Mouse (Mus musculus) natural killer cell, adult 2 months (primary cell): Measurements from ENCODE around the gene Fanca.
A peak's percentile ranks its signal among the peaks of the same experiment; 100 is the strongest.

ENCODE experiments used
- DNase-seq, 2 experiments: peaks; one replicate each; pipeline ENCODE4 v3.0.0; 2022; ENCODE audit warnings: low spot score in 2 of 2

The Fanca gene

DNA sequence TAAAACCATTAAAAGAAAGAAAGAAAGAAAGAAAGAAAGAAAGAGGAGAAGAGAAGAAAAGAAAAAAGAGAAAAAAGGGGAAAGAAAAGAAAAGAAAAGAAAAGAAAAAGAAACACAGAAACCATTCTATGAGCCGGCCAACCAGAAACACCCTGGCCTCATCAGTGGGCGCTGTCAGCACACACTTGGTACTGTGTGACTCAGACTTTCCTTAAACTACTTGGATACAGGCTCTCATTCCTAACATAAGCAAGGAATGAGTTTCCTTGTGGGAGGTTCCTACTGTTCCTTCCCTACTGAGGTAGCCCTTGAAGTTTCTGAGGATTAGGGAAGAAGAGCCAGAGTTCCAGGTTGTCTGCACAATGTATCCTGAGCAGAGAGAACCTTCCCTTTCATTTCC is 12.9 kb upstream of the Fanca start:
- no peak for DNase-seq

DNA sequence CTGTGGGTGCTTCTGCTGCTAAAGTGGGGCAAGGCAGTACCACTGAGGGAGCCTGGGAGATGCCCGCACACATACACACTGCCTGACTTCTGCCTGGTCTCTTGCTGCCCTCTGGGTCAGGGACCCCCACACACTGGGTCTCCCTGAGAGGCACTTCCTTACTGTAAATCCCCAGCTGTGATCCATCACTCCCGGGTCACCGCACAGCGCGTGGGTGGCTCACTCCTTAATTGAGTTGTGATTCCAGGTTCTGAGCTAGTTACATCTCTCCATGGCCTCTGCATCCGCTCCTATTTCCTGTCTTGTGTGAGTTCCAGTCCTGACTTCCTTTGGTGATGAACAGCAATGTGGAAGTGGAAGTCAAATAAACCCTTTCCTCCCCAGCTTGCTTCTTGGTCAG is 12.3 kb upstream of the Fanca start:
- no peak for DNase-seq

DNA sequence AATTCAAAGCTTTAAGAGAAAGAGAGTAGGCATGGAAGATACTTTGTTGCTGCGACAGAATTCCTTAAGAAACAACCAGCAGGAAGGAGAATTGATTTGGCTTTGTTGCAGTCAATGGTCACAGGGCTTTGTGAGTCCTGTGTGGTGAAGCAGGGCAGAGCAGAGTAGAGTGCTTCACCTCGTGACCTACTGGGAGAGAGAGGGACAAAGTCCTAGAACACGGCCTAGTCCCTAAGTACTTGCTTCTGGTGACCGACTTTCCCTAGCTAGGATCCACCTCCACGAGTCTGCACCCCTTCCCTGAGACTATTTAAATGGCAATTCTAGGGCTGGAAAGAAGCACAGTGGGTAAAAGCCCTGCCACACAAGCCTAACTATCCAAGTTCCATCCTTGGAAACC is 11.6 kb upstream of the Fanca start:
- DNase-seq: no peak

DNA sequence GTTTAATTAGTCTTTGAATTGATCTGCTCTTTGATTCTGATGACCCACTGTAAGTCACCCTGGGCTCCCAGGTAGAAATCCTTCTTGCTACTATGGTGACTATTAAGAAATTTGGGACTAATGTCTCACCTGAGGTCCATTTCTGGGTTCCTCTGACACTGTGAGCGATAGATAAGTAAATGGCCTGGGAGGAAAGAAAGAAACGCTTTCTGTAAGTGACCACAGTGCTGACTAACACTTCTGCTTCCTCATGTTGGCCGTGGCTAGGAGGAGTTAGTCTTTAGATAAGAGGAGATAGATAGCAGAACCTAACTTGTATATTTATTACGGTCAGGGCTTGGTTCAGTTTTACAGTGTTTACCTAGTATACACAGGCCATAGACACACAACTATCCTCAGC is 11.0 kb upstream of the Fanca start:
- DNase-seq: no peak

DNA sequence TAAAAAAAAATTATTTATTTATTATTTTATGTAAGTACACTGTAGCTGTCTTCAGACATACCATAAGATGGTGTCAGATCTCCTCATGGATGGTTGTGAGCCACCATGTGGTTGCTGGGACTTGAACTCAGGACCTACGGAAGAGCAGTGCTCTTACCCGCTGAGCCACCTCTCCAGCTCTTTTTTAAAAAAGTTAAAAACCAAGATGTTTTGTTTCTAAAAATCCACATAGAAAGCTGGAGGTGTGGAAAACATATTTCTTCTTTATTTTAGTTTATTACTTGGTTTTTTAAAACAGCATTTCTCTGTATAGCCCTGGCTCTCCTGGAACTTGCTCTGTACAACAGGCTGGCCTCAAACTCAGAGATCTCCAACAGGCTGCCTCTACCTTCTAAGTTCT is 10.2 kb upstream of the Fanca start:
- DNase-seq: no peak

DNA sequence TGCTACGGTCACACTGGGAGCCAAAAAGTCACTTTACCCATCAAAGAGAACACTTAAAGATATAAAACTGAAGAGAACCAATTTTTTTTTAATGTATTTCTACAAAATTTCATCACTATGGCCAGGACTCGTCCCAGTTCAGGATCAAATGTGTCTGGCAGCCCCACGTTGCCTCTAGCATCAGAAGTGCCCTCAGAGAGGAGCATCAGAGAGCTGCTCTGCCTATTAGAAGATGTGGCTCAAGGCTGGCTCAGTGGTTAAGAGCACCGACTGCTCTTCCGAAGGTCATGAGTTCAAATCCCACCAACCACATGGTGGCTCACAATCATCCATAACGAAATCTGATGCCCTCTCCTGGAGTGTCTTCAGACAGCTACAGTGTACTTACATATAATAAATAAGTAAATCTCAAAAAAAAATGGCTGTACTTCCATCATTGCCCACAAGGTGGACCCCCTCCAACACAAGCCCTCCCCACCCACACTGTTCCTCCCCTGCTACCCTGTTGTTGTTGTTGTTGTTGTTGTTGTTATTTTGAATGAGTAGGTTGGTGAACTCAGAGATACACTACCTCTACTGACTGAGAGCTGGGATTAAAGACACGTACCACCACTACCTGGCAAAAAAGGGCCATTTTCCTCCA is 1.3 kb upstream of the Fanca start:
- peak; percentile 54 to 68 for DNase-seq

DNA sequence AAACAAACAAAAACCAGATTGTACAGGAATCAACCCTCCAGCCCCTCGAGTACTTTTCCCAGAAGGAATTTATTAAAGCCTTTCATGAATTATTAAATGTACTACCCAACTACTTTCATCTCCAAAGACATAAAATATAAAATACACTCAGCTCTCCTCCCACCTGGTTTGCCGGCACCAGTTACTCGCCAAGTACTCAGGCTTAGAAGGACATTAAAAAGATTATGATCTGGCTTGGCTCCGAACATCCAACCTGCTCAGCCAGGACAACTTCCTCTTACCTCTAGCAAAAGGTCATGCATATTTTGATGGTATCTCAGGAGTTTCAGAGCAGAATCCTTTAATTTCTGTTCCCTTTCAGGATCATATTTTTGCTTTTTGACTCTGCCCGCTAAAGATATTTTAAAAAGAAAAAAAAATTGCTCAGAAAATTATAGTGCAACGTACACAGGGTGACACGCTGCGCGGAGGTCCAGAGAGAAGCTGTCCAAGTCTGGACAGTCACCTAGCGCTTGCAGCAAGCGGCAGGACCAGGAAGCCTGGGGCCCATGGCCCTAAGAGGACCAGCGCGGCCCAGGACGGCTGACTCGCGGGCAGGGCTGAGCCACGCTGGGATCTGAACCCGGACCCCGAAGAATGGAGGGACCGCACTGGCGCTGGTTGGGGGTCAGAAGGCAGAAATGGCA is 452 bp downstream of the Fanca start:
- no peak for DNase-seq

DNA sequence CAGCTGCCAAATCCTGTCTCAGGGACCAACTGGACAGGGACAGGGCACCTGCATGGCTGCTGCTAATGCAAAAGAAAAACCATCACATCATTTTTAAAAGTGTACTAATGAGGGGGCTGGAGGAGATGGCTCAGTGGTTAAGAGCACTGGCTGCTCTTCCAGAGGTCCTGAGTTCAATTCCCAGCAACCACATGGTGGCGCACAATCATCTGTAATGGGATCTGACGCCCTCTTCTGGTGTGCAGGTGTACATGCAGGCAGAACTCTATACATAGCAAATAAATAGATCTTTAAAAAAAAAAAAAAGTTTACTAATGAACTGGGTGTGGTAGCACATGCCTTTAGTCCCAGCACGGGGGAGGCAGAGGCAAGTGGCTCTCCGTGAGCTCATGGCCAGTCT is 9.6 kb downstream of the Fanca start:
- no peak for DNase-seq

DNA sequence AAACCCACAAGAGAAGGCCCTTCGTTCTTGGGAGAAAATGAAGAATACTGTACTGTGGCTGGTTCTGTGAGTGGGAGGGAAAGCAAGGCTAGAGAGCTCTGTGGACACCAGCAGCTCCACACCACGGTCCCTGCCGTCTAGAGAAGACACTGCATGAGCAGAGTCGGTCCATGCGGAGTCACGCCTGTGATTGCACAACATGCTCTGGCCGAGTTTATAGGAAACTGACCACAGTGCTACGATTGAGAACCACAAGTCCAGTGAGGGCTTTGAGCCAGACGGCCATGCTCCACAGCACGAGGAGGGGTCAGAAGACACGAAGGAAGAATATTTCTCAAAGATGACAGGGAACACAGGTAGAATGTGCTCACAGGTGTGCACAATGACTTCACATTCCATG is 20.1 kb downstream of the Fanca start:
- no peak for DNase-seq

DNA sequence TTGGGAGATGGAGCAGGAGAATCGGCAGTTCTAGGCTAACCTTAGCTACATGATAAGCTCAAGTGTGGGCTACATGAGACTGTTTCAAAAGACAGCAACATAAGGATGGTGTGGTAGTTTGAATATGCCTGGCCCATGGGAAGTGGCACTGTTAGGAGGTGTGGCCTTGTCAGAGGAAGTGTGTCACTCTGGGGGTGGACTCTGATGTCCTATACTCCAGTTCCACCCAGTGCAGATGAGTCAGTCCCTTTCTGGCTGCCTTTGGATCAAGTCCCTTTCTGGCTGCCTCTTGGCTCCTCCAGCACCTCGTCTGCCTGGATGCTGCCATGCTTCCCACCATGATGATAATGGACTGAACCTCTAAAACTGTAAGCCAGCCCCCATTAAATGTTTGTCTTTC is 25.6 kb downstream of the Fanca start:
- no peak for DNase-seq

DNA sequence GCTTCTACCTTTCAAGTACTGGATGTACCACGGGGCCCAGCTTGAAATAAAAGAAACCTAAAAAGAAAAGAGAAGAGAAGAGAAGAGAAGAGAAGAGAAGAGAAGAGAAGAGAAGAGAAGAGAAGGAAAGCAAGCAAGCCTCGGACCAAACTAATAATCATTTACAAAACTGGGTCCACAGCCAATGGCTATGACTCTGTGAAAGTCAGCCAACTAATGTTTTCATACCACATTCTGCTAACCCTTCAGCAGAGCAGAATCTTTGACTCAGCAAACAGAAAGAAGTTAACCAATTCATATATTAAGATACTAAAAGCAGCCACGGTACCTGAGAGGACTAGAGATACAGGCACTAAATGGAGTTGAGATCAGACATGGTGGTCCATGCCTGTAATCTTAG is 26.1 kb downstream of the Fanca start:
- DNase-seq: no peak

DNA sequence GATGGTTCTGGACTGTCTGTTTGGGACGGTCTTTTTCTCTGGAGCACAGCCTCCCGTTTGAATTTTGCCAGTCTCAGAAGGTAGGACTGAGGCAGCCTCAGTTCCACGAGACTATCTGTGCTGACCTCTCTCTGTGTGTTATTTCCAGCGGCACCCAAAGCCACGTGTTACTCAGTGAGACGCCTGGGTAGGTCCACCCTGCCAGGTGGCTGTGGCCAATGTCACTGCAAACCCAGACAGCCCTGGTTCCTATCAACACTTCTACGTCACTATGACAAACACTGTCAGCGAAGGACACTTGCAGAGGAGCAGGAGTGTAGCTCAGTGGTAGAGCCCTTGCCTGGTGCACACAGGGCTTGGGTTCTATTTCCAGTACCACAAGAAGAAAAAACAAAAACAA is 26.7 kb downstream of the Fanca start:
- no peak for DNase-seq

DNA sequence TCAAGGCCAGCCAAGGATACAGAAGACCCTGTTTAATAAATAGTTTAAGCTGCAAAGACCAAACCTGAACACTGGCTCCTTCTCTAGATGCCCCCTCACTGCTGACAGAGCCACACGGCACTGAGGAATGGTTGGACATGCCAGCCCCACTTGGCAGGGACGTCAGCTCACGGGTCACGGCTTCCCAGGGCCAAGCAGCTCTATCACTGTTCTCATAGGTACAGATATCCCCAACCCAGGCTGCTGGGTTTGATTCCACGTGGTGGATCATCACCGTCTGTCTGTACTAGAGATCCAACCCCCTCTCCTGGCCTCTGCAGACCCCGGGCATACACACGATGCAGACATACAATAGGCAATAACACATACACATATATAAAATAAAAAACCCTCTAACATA is 27.7 kb downstream of the Fanca start:
- DNase-seq: no peak

DNA sequence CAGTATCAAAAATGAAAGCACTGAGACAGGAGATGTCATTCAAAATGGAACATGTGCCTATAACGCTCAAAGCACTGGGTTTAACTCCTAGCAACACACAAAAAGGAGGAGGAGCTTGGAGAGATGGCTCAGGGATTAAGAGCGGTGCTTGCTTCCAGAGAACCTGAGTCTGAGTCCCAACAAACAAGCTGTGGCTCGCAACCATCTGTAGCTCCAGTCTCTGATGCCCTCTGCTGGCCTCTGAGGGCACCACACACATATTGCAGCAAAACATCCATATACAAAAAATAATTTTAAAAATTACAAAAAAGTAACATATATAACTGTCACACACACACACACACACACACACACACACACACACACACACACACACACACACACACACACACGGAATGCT is 28.2 kb downstream of the Fanca start:
- DNase-seq: peak in 1 of 2 experiments; percentile 29

DNA sequence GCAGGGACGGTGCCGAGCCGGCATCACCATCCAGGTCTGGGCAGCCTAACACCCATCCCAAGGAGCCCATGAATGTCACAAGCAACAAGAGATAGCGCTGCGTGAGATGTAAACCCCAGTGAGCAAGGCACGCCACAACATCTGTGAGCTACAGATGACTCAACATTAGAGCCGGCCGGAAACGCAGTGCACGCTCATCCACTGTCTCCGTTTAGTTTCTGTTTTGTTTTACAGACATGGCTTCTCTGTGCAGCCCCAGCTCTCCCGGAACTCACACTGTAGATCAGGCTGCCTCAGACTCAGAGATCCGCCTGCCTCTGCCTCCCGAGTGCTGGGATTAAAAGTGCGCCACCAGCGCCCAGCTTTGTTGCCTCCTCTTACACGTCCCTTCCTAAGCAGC is 31.0 kb downstream of the Fanca start:
- DNase-seq: no peak

DNA sequence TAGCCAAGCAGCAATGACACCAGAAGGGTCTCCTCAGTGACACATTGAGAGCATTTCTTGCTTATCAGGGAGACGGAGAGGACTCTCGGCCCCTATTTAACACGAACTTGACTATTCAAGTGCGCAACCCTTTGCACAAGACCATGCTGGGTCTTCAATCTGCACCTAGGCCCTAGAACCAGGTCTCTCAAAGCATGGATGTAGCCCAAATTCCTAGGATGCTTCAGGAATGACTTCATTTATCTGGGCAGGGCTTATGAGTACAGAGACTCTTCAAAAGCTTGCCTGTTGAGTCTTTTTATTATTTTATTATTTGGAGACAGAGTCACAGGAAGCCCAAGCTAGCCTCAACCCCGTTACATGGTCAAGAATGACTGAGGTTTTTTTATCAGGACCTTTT is 33.9 kb downstream of the Fanca start:
- no peak for DNase-seq

DNA sequence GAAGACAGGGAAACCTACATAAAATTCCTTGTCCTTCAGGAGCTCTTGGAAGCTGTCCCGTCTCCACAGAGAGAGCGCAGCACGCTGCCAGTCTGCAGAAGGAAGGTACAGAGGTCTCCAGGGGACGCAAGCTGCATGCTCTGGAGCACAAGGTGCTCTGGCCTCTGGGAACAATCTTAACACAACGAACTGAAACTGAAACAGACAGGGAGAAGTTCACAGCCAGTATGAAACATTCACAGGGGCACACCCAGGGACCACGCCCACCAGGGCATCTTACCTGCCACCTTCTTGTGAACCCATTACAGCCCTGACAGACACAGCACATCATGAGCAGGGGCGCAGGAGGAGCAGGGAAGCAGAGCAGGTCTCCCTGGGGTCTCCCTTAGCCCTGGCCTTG is 34.4 kb downstream of the Fanca start:
- peak in 1 of 2 experiments; percentile 37 for DNase-seq

DNA sequence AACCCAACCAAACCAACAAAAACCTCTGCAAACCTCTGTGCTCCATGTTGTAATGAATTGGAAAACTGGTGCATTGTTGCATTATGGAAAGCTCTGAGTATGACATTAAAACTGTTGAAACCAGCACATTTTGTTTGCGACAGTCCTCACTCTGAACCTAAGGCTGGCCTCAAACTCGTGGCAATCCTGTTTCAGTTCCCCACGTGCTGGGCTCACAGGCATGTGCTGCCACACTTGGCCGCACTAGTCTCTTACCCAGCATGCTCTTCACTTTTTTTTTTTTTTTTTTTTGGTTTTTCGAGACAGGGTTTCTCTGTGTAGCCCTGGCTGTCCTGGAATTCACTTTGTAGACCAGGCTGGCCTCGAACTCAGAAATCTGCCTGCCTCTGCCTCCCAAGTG is 35.4 kb downstream of the Fanca start:
- peak in 1 of 2 experiments; percentile 53 for DNase-seq

DNA sequence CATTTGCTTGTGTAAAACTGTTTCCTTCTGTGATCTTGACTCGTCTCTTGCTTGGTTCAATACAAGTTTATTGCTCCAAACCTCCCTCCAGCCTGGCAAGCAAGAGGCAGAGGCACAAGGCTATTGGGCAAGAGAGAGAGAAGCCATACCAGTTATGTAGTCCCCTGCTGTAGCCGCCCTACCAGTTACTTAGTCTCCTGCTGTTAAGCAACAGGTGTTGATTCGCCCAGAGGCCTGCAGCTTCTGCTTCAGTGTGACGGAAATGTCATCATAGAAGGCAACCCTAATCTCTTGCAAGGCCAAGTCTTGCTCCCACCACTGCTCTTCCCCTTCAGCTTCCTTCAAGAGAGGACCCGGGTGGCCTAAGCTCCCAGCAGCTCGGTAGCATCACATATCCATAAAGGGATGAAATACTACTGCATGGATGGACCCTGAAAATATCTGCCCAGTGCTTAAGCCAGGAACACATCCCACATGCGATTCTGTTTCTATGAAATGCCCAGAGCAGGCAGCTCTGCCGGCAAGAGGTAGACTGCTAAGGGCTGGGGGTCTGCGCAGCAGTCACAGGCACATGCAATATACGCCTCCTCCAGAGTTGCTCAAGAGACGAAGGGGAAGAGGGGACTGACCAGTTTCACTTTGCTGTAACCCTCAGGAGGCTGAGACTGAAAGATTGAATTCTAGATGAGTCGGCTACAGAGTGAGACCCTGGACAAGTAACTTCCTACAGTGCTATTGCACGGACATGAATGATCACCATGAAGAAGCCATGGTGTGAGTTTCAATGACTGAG is 37.9 kb downstream of the Fanca start:
- no peak for DNase-seq

DNA sequence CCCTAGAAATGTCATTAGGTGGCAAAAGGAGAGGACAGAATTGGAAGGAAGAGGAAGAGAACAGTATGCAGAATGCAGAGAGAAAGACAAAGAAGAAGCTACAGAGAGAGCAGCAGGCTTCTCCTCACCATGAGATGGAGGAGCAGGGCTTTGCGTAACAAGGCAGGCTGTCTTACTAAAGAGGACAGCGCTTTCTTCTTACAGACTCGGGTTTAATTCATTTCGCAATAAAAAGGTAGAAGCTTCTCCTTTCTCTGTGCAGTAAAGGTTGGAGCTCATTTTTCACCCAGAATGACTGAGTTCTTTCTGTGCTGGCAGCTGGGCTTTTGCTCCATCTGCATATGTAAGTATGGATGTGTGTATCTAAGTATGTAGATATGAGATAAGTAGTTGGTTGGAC is 38.5 kb downstream of the Fanca start:
- DNase-seq: no peak

DNA sequence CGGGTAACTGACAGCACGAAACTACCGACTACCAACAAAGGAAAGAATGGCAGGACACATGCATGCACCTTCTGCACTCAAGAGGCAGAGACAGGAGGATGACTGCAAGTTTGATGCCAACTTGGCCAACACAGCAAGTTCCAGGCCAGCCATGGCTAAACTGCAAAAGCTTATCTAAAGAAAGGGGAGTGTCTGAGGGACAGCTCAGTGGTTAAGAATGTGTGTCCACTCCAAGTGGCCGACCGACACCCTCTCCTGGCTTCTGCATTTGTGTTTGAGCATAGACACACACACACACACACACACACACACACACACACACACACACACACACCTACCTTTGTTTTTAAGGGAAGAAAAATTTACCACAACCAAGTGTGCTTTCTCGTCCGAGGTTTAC is 39.9 kb downstream of the Fanca start:
- DNase-seq: no peak

DNA sequence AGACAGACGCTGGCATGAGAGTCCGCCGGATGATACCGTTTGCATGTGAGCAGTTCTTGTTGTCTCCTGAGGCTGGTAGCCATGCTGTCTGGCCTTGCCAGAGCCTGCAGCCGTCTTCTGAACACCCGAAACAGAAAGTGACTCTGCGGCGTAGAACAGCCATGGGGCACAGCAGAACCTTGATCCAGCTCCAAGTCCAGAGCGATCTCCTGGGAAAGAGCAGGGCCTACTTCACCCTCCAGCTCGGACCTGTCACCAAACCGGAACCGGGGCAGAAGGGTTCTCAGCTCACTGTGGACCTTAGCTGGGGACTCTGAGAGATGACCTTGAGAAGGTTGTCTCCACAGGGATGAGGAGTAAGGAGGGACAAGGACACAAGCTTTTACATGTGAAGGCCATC is 43.3 kb downstream of the Fanca start:
- no peak for DNase-seq

DNA sequence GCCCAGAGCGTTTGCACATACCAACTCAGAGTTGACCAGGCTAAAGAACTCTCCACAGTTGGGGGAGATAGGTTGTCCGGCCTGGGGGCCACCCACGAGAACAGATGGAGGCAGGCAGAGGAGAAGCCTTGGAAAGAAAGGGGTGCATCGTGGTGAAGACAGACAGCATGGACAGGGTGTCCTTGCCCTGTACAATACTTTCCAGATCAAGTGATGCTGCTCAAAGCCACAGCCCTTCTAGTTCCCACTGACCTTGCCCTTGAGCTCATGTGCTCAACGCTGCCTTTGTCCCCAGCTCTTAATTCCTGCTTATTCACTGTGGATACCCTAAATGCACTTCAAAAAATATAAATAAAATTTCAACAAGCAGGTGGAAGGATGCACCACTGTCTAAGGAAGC is 43.9 kb downstream of the Fanca start:
- no peak for DNase-seq
